Comparison of ENCODE assay signal across 8 mouse cellular contexts in genomic region chr4:116821694-116822016, GRCm38 (mm10). TPM values are rescaled to one million over a fixed set of nuclear protein-coding genes. Genes with fewer than 3 reads are reported as not detected.
DNase-seq lines count a peak whose midpoint lies in the region; ATAC-seq and TF ChIP-seq lines count a peak whose summit lies in the region.

TSS of gene Hpdl (minus strand) at chr4:116821707.

- peak within 1 kb of the TSS; percentile 63 for H3K9ac ChIP-seq in lung, embryonic 16.5 days (ENCODE audit: low read length)
- peak within 1 kb of the TSS; percentile 35 for H3K9ac ChIP-seq in embryonic facial prominence, embryonic 15.5 days
- H3K9ac ChIP-seq in intestine, postnatal 0 days (ENCODE audit: low read depth, low read length): peak within 1 kb of the TSS; percentile 40; the same call in 1 of the 2 replicates
- peak within 1 kb of the TSS; percentile 42 for H3K9ac ChIP-seq in neural tube, embryonic 15.5 days (replicated peaks)

- H3K36me3 ChIP-seq in lung, embryonic 16.5 days (ENCODE audit: control insufficient read depth, insufficient read depth, low read length): peaks cover 5% of the 10 kb centered on the region; the same call in 1 of the 2 replicates
- H3K36me3 ChIP-seq in embryonic facial prominence, embryonic 15.5 days: 0 out of 2 replicates have a peak, but pooled peaks cover 3% of the 10 kb centered on the region
- H3K36me3 ChIP-seq in intestine, postnatal 0 days (ENCODE audit: control insufficient read depth, insufficient read depth): no peaks in the 10 kb centered on the region; the same call in 1 of the 2 replicates
- no peaks in the 10 kb centered on the region for H3K36me3 ChIP-seq in neural tube, embryonic 15.5 days

- no peak within 1 kb of the TSS for H3K27ac ChIP-seq in lung, embryonic 16.5 days (ENCODE audit: low read length)
- H3K27ac ChIP-seq in embryonic facial prominence, embryonic 15.5 days (replicated peaks): no peak within 1 kb of the TSS
- no peak within 1 kb of the TSS; the same call in 1 of the 2 replicates for H3K27ac ChIP-seq in intestine, postnatal 0 days (ENCODE audit: low read depth, low read length)
- H3K27ac ChIP-seq in neural tube, embryonic 15.5 days (replicated peaks): no peak within 1 kb of the TSS

- peak within 1 kb of the TSS; percentile 63 for H3K4me3 ChIP-seq in lung, embryonic 16.5 days (ENCODE audit: low read length)
- H3K4me3 ChIP-seq in embryonic facial prominence, embryonic 15.5 days (replicated peaks): peak within 1 kb of the TSS; percentile 56
- peak within 1 kb of the TSS; percentile 49 for H3K4me3 ChIP-seq in intestine, postnatal 0 days (ENCODE audit: low read depth, low read length)
- peak within 1 kb of the TSS; percentile 43 for H3K4me3 ChIP-seq in neural tube, embryonic 15.5 days (replicated peaks)

- peaks cover 12% of the 10 kb centered on the region for H3K27me3 ChIP-seq in lung, embryonic 16.5 days (ENCODE audit: control insufficient read depth, insufficient read depth, low read depth, low read length)
- peaks cover 22% of the 10 kb centered on the region for H3K27me3 ChIP-seq in embryonic facial prominence, embryonic 15.5 days
- 0 out of 2 replicates have a peak, but pooled peaks cover 6% of the 10 kb centered on the region for H3K27me3 ChIP-seq in intestine, postnatal 0 days (replicated peaks; ENCODE audit: control insufficient read depth, insufficient read depth, low read length)
- peaks cover 20% of the 10 kb centered on the region for H3K27me3 ChIP-seq in neural tube, embryonic 15.5 days (replicated peaks)

- no peaks in the 10 kb centered on the region for H3K9me3 ChIP-seq in lung, embryonic 16.5 days (ENCODE audit: control insufficient read depth, low read length)
- no peaks in the 10 kb centered on the region for H3K9me3 ChIP-seq in embryonic facial prominence, embryonic 15.5 days (replicated peaks)
- no peaks in the 10 kb centered on the region for H3K9me3 ChIP-seq in intestine, postnatal 0 days (ENCODE audit: control insufficient read depth)
- no peaks in the 10 kb centered on the region for H3K9me3 ChIP-seq in neural tube, embryonic 15.5 days (replicated peaks)

- DNase-seq in lung, postnatal 4 days: no peak
- no peak for DNase-seq in ovary, adult 18-20 months (ENCODE audit: low spot score)
- DNase-seq in urinary bladder, postnatal 36 days (ENCODE audit: low spot score in 2 of 2): no peak
- DNase-seq in retina, postnatal 1 day: no peak

- H3K4me2 ChIP-seq in lung, embryonic 16.5 days (ENCODE audit: low read depth, low read length): peak within 1 kb of the TSS; percentile 97
- H3K4me2 ChIP-seq in embryonic facial prominence, embryonic 15.5 days (replicated peaks): peak within 1 kb of the TSS; percentile 95
- H3K4me2 ChIP-seq in intestine, postnatal 0 days (replicated peaks; ENCODE audit: low read depth): peak within 1 kb of the TSS; percentile 93
- peak within 1 kb of the TSS; percentile 86 for H3K4me2 ChIP-seq in neural tube, embryonic 15.5 days

- ATAC-seq in lung, embryonic 16.5 days (ENCODE audit: low read depth): no peak
- no peak for ATAC-seq in embryonic facial prominence, embryonic 15.5 days (ENCODE audit: insufficient number of reproducible peaks, low FRiP score, low TSS enrichment, low read depth)
- ATAC-seq in intestine, postnatal 0 days: no peak
- no peak for ATAC-seq in neural tube, embryonic 15.5 days (ENCODE audit: low FRiP score)

- H3K4me1 ChIP-seq in lung, embryonic 16.5 days (replicated peaks; ENCODE audit: control insufficient read depth, insufficient read depth, low read length): peaks cover 13% of the 10 kb centered on the region
- H3K4me1 ChIP-seq in embryonic facial prominence, embryonic 15.5 days: peaks cover 25% of the 10 kb centered on the region
- H3K4me1 ChIP-seq in intestine, postnatal 0 days (replicated peaks; ENCODE audit: control insufficient read depth, insufficient read depth, low read length): no peaks in the 10 kb centered on the region; the same call in 1 of the 2 replicates
- H3K4me1 ChIP-seq in neural tube, embryonic 15.5 days: peaks cover 26% of the 10 kb centered on the region

- TF ChIP-seq CTCF in intestine, postnatal 0 days (IDR thresholded peaks at IDR 0.05; ENCODE audit: low read depth): no peak

- WGBS in lung, embryonic 16.5 days: 11% methylated on average over 9 of the region's 9 CpGs
- 10% methylated on average over 9 of the region's 9 CpGs for WGBS in embryonic facial prominence, embryonic 15.5 days
- 10% methylated on average over 9 of the region's 9 CpGs for WGBS in intestine, postnatal 0 days
- 12% methylated on average over 9 of the region's 9 CpGs for WGBS in neural tube, embryonic 15.5 days

RNA-seq across cellular contexts. Expression of gene Hpdl, which starts in this region (rescaled TPM):
- 0.40 and 0.49 TPM in 2 replicates for polyA plus RNA-seq in lung, embryonic 16.5 days (2015; fragmentation: Nextera tagmentation; extraction: Ambion mirVana)
- 0.47 and 0.89 TPM in 2 replicates for polyA plus RNA-seq in embryonic facial prominence, embryonic 15.5 days (2015; fragmentation: Nextera tagmentation; extraction: Ambion mirVana)
- 0.51 and 0.99 TPM in 2 replicates for polyA plus RNA-seq in intestine, postnatal 0 days (2015; fragmentation: Nextera tagmentation; extraction: Ambion mirVana)
- 1.4 and 1.8 TPM in 2 replicates for polyA plus RNA-seq in neural tube, embryonic 15.5 days (2015; fragmentation: Nextera tagmentation; extraction: Ambion mirVana)
